Mouse (Mus musculus) olfactory bulb, adult 2 months (tissue): ENCODE data around the gene Gosr1. TPM values are rescaled to one million over a fixed set of nuclear protein-coding genes. Genes with fewer than 3 reads are reported as not detected.
"Not testable (repeated sequence)": the region's sequence is repeated elsewhere in the genome, so short reads cannot be mapped to it uniquely, and the experiment has no call there.

Source experiments
- H3K27ac ChIP-seq: fragments of 200-500 bp; 2 replicates; pipeline ENCODE4 v1.5.1; 2012; ENCODE audit warnings: low read depth, low read length; ENCODE audit not compliant: insufficient read depth
- H3K4me1 ChIP-seq: fragments of 200-500 bp; 2 replicates; pipeline ENCODE4 v1.6.1; 2012; ENCODE audit warnings: low read length; ENCODE audit not compliant: control insufficient read depth, insufficient read depth
- H3K4me3 ChIP-seq: fragments of 200-500 bp; 2 replicates; pipeline ENCODE4 v1.5.1; 2012; ENCODE audit warnings: mild to moderate bottlenecking, low read depth, low read length, moderate library complexity; ENCODE audit not compliant: insufficient read depth
- CTCF ChIP-seq: fragments of 200-500 bp; IDR thresholded peaks from 2 replicates; pipeline ENCODE4 v1.5.1; 2012; ENCODE audit warnings: low read depth, mild to moderate bottlenecking, low read length, moderate library complexity; ENCODE audit not compliant: insufficient read depth
- POLR2A ChIP-seq: fragments of 200-500 bp; IDR thresholded peaks from 2 replicates; pipeline ENCODE4 v1.6.1; 2012; ENCODE audit warnings: mild to moderate bottlenecking, low read depth, low read length, moderate library complexity; ENCODE audit not compliant: insufficient read depth
- WGBS: fragments of 180-500 bp; shearing (Covaris S2); methylation state at CpG from one replicate; pipeline ENCODE4 v1.1.7; 2018; 5-methylcytosine and 5-hydroxymethylcytosine counted together
- polyA plus RNA-seq: library from polyadenylated mRNA; stranded (reverse); fragments of >200 nt; gene quantifications from 2 replicates; pipeline ENCODE4 v1.2.4, GENCODE M21; 2012; ENCODE audit warnings: low replicate concordance; ENCODE audit not compliant: missing spikeins, insufficient read depth, insufficient read length

Gene Gosr1
- polyA plus RNA-seq, 1 experiment, result not detected

GRCm38 (mm10) chr11:76709625-76710452 lies 53.5 kb downstream of the Gosr1 start:
- Histone ChIP-seq H3K27ac (no peak overlapping the region), H3K4me1 (peaks cover 4% of the 10 kb centered on the region; the same call in 1 of the 2 replicates), H3K4me3 (no peak overlapping the region)
- WGBS, result 20% methylated on average over 17 of the region's 17 CpGs
- TF ChIP-seq POLR2A (no peak), CTCF (no peak)

GRCm38 (mm10) chr11:76708881-76709280 lies 54.5 kb downstream of the Gosr1 start:
- WGBS, result 90% methylated on average over 1 of the region's 1 CpGs
- no peak overlapping the region for H3K4me3 ChIP-seq
- peaks cover 4% of the 10 kb centered on the region; the same call in 1 of the 2 replicates for H3K4me1 ChIP-seq
- no peak overlapping the region for H3K27ac ChIP-seq
- TF ChIP-seq POLR2A (no peak), CTCF (no peak)

GRCm38 (mm10) chr11:76708066-76708465 lies 55.3 kb downstream of the Gosr1 start:
- Histone ChIP-seq H3K4me3 (no peak overlapping the region), H3K27ac (no peak overlapping the region), H3K4me1 (peaks cover 4% of the 10 kb centered on the region; the same call in 1 of the 2 replicates)
- no peak for TF ChIP-seq CTCF
- TF ChIP-seq POLR2A, result no peak
- 89% methylated on average over 1 of the region's 1 CpGs for WGBS

- Histone ChIP-seq H3K27ac (no peak overlapping the region), H3K4me3 (no peak overlapping the region), H3K4me1 (peaks cover 4% of the 10 kb centered on the region; the same call in 1 of the 2 replicates)
- TF ChIP-seq POLR2A (no peak), CTCF (no peak)
- 91% methylated on average over 3 of the region's 3 CpGs for WGBS
These were observed 55.7 kb downstream of the Gosr1 start for GRCm38 (mm10) chr11:76707656-76708055.

GRCm38 (mm10) chr11:76699626-76700025 lies 63.8 kb downstream of the Gosr1 start:
- H3K27ac ChIP-seq, result no peak overlapping the region
- WGBS, result 53% methylated on average over 8 of the region's 9 CpGs
- TF ChIP-seq POLR2A, result no peak
- H3K4me1 ChIP-seq, result peaks cover 7% of the 10 kb centered on the region; the same call in 1 of the 2 replicates
- no peak overlapping the region for H3K4me3 ChIP-seq

GRCm38 (mm10) chr11:76695810-76696209 lies 67.6 kb downstream of the Gosr1 start:
- peaks cover 7% of the 10 kb centered on the region; the same call in 1 of the 2 replicates for H3K4me1 ChIP-seq
- TF ChIP-seq CTCF (no peak), POLR2A (no peak)
- H3K4me3 ChIP-seq, result no peak overlapping the region
- WGBS, result 67% methylated on average over 6 of the region's 6 CpGs
- H3K27ac ChIP-seq, result no peak overlapping the region

- H3K4me3 ChIP-seq, result no peak overlapping the region
- no peak overlapping the region for H3K27ac ChIP-seq
- TF ChIP-seq POLR2A (no peak), CTCF (no peak)
- no peaks in the 10 kb centered on the region for H3K4me1 ChIP-seq
- WGBS, result 75% methylated on average over 3 of the region's 3 CpGs
These were observed 71.3 kb downstream of the Gosr1 start for GRCm38 (mm10) chr11:76692096-76692495.

- TF ChIP-seq POLR2A, result no peak
These were observed 77.8 kb downstream of the Gosr1 start for GRCm38 (mm10) chr11:76685604-76686003.

GRCm38 (mm10) chr11:76679508-76679907 lies 83.9 kb downstream of the Gosr1 start, which contains the start of gene Trarg1:
Gene Trarg1 (plus strand): TSS chr11:76679808.
- H3K4me3 ChIP-seq, H3K4me1 ChIP-seq, H3K27ac ChIP-seq: not testable (repeated sequence)
- 19% methylated on average over 7 of the region's 8 CpGs for WGBS

More at GRCm38 (mm10) chr11:76685604-76686003, 77.8 kb downstream of the Gosr1 start:
- no peak overlapping the region for H3K27ac ChIP-seq
- no peaks in the 10 kb centered on the region for H3K4me1 ChIP-seq
- H3K4me3 ChIP-seq, result no peak overlapping the region
- WGBS, result 79% methylated on average over 2 of the region's 2 CpGs

Other genes with a start within 250 kb of the Gosr1 start
- gene Abr, start 141.3 kb downstream of the Gosr1 start, polyA plus RNA-seq, result 133 and 244 TPM in 2 replicates
- gene Bhlha9, start 91.1 kb downstream of the Gosr1 start, polyA plus RNA-seq, result not detected in 2 replicates
- not detected in 2 replicates for gene Trarg1, start 83.8 kb downstream of the Gosr1 start, polyA plus RNA-seq
- gene Cpd, start 83.4 kb upstream of the Gosr1 start, polyA plus RNA-seq, result not detected in 2 replicates
- not detected in 2 replicates for gene Tmigd1, start 138.6 kb upstream of the Gosr1 start, polyA plus RNA-seq
- gene Blmh, start 161.2 kb upstream of the Gosr1 start, polyA plus RNA-seq, result 159 TPM in 1 of 2 replicates, not detected in the other
- gene Slc6a4, start 235.0 kb upstream of the Gosr1 start, polyA plus RNA-seq, result not detected in 2 replicates